Mouse (Mus musculus) erythroid progenitor cell, adult 5-6 weeks (primary cell): ENCODE measurements at regions not wholly inside any gene's neighbourhood (a gene's known extent, or its start where the extent isn't known, plus 50 kb on each side); places are given as distances from the start of the nearest gene placed in this dataset.

Experiments
- ATAC-seq: replicated peaks from 2 replicates; pipeline ENCODE4 v1.8.0; 2016; ENCODE audit warnings: moderate number of reproducible peaks, mild to moderate bottlenecking, moderate TSS enrichment, inconsistent platforms; ENCODE audit not compliant: poor library complexity, low FRiP score, severe bottlenecking

DNA sequence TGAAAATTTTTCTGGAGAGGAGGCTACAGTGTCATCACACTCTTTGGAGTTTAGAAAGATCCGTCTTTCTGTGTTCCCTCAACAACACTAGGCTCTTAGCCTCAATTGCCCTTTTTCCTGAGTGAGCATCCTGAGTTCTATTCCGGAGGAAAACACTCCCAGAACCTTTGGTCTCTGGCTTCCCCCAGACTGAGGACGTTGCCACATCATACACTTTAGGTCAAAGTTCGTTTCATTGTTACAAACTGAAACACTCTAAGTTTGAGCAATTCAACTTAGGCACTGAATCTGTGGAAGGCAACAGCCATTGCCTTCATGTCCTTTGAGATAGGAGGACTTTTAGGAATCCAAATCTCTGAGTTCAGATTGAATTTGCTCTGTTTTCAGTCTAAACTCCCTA lies 85.0 kb downstream of the Arl4a start:
- ATAC-seq: no peak

- no peak for ATAC-seq
Observed at GRCm38 (mm10) chr12:39951911-39952310, 85.9 kb downstream of the Arl4a start.

GRCm38 (mm10) chr12:39950270-39950801 lies 87.5 kb downstream of the Arl4a start:
- ATAC-seq: no peak

DNA sequence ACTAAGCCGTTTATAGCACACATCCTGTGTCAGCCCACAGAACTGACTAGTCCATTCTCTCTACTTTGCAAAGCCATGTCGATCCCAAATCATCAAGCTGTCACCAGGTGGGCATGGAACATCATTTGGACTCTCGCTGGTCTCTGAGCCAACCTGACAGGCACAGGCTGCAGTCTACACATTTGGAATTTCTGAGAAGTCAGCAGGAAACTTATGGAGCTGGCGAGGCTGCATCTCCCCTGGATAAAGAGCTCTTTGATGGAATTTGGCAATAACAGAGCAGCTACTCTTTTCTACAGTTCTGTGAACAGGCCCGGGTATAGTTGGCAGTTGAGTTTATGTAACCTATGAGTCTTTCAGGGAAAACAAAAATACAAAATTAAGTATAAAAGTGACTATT lies 94.9 kb downstream of the Arl4a start:
- ATAC-seq: no peak

GRCm38 (mm10) chr12:39941162-39941561 lies 96.7 kb downstream of the Arl4a start:
- ATAC-seq: no peak

- ATAC-seq: no peak
Observed at GRCm38 (mm10) chr12:39939017-39939416, 98.8 kb downstream of the Arl4a start.

DNA sequence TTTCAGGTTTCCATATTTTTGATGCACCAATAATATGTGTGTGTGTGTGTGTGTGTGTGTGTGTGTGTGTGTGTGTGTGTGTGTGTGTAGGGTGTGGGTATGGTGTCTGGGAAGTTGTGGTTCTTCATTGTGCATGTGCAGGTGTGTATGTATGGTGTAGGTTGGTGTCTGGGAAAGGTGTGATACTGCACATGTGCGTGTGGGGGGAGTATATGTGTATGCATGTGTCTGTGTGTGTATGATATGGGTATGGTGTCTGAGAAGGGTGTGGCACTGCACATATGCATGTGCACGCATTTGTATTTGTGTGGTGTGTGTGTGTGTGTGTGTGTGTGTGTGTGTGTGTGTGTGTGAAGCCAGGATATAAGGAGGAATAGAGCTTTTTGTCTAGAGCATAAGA lies 99.6 kb downstream of the Arl4a start:
- no peak for ATAC-seq

DNA sequence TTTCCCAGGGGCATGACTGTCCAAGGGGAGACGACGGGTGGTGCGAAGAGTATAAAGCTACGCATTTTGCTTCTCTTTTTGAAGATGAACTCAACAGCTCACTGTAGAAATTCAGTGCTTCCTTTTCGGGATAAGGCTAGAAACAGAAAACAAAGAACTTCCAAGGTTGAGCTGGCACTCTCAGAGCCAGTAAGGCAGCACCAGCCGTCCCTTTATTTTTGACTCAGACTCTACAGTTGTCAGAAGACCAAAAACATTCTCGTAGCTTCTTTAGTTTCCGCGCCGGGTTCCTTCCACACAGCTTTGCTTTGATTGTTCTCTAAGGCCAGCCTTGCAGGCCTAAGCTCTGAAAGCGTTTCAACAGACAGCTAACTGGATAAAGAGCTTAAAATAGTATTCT lies 101.5 kb downstream of the Arl4a start:
- no peak for ATAC-seq

DNA sequence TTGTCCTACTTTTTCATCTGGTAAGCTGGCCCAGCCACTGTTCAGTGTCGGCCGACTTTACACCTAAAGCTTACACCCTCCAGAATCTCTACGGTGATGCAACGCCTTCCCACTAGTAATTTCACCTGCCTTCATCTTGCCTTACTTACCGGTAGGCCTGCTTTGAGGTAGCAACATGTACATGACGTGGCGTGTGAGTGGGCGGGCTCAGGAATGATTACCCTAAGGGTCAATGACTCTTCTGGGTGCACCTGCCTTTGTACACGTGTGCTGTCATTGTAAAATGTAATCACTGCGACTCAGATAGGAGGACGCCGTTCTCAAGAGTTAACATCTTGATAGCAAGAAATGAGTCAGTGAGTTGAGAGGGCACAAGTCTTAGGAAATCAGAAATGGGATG lies 102.0 kb downstream of the Arl4a start:
- no peak for ATAC-seq

DNA sequence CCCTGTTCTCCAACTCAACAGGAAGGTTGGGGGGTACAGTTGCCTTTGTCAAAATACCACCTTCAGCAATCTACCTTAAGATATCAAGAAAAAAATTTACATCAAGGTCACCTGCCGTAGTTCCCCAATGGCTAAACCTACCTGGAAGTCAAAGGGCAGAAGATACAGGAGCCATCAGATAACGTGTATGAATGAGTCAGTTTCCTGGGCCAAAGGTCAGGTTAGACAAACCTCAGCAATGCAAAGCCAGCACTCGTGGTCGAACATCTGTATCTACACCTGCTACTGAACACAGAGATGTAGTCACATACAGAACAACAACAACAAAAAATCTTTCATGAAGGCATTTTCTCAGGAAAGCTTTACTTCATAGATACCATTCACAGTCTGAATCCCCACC lies 102.9 kb downstream of the Arl4a start:
- no peak for ATAC-seq

DNA sequence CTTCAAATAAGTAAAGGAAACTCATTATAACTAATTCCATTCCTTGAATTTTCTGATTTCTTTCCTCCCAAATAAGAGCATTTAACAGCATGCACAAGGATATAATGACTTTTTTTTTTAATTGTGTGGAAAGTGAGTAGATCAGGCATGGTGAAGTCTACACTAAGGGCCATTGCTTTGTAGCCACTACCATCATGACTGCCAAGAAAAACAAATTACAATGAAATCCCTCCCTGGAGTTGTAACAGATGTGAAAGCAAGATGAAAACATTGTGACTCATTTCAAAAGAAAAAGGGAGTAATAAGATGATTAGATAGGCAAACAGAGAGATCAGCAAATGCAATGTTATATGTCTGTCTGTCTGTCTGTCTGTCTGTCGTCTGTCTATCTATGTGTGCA lies 106.6 kb downstream of the Arl4a start:
- ATAC-seq: no peak

DNA sequence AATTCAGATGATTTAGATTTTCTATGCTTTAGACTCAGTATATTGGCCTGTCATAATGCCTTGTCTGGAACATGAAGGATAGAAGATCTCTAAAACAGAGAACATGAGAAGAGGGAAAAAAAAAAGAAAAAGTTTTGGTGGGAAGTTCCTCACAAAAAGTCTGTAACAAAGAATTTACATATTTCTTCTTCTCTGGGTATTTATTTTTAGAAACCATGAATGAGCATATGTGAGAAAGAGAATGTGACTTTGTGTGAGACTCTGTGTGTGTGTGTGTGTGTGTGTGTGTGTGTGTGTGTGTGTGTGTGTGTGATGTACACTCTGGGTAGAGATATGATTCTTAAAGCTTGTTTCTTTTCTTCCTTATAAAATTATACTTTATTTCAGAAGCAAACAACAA lies 109.9 kb downstream of the Arl4a start:
- ATAC-seq: no peak

GRCm38 (mm10) chr12:39927014-39927413 lies 110.8 kb downstream of the Arl4a start:
- ATAC-seq: no peak

- no peak for ATAC-seq
Observed at GRCm38 (mm10) chr12:39921481-39921880, 116.3 kb downstream of the Arl4a start.

DNA sequence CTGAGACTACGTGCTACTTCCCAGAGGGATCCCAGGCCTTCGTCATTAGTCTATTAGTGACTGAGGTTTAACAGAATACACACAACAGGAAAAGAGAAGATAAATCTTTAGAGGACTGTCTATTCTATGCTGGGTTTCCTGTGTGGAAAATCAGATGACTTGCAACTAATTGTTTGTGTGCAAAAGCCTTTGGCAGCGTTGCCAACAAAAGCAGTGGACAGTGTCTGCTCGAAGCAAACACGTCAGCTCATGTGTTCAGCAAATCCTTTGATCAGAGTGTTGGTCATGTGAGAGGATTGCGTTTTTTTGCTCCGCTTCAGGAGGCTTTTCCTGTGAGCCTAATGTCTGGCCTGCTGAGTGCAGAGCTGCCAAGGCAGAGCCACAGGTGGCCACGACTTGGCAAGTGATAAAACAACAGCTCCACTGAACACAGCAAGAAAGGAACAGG lies 117.3 kb downstream of the Arl4a start:
- no peak for ATAC-seq

GRCm38 (mm10) chr12:39919909-39920308 lies 117.9 kb downstream of the Arl4a start:
- ATAC-seq: no peak

GRCm38 (mm10) chr12:39888493-39888892 lies 149.3 kb downstream of the Arl4a start:
- ATAC-seq: no peak

DNA sequence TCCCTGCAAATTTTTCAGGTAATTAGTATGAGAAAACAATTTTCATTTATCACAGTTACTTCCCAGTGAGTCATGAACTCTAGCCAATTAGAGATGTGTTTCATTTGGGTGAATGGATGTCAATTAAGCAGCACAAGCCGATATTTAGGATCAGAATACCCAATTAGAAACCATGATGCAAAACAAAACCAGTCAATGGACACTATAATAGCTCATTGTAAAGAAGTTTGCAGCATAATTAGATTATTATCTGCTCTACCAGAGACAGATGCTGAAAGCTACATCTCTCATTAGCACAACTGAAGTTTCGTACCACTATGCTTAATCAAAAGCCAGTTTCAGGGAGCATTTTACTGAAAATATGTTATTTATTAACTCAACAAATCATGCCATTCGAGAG lies 152.5 kb downstream of the Arl4a start:
- ATAC-seq: no peak

DNA sequence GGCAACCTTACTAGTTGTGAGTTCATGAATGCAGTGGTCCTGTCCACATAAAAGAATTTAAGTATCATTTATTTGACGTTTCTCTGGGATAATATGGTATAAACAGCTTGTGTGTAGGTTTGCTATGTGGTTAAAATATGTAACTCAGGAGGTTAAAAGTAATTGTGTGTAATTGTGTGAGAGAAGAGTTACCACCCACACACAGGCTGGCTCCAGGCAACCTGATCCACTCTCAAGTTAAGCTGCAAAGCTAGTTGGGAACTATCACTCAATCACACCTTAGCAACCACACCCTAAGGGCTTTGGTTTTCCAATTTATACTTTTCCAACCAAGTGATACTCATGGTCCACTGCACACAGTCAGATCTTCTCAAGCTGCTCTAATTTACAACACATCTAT lies 157.5 kb downstream of the Arl4a start:
- ATAC-seq: no peak

DNA sequence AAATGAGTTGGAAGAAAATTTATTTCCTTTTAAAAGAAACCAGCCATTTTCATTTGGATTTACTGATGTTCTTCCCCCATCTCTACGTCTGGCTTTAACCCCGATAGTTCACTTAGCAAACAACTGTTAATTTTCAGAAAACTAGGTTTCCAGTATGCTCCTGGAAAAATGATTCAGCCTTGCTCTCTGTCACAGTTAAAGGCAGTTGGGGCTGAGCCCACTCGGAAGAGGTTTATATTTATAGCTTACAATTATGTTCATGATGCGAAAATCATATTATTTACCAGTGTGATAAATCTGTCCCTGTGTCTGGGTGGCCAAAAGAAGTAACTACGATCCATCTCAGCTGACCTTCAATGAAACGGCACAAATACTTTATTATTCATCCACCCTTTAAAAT lies 163.9 kb downstream of the Arl4a start:
- ATAC-seq: no peak

DNA sequence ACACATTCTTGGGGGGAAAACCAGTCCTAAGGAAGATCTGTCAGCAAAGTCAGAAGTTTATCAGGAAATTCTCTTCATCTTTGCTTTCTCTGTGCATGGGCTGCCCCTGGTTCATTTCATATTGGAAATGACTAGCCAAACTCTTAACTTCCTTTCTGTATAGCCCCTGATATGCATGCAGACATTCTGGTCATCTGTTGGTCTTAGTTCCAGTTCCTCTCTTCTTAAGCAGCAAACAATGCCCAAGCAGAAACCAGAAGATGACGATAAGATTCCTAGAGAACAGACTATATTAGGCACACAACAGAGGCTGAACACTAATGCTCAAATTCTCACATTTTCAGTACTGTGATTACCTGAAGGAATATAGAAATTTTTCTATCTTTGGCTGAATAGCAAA lies 176.0 kb downstream of the Arl4a start:
- no peak for ATAC-seq

- ATAC-seq: no peak
Observed at GRCm38 (mm10) chr12:39851610-39852009, 186.2 kb downstream of the Arl4a start.
